Mouse (Mus musculus): Measurements from ENCODE around the gene Smad6. TPM values are rescaled to one million over a fixed set of nuclear protein-coding genes. Genes with fewer than 3 reads are reported as not detected.

Gene Smad6
- polyA plus RNA-seq (2012; rRNA removed) = 23.5 and 43.1 TPM in 2 replicates
- 12.0 and 14.7 TPM in 2 replicates for polyA plus RNA-seq (2014; fragmentation: Nextera tagmentation; extraction: Ambion mirVana)

GRCm38 (mm10) chr9:64021853-64022561 lies at the start of gene Smad6:
Gene Smad6 (minus strand): TSS chr9:64022059.
- DNase-seq (ENCODE audit: low spot score) = peak; percentile 96
- under 1% methylated on average over 49 of the region's 60 CpGs for WGBS
- Histone ChIP-seq H3K27me3 (ENCODE audit: control insufficient read depth, insufficient read depth, low read length) (no peaks in the 10 kb centered on the region), H3K4me1 (ENCODE audit: control insufficient read depth, insufficient read depth, low read length) (peaks cover 21% of the 10 kb centered on the region), H3K4me2 (replicated peaks; ENCODE audit: low read depth, low read length, severe bottlenecking) (peak within 1 kb of the TSS; percentile 72), H3K9me3 (ENCODE audit: control insufficient read depth, low read length) (no peaks in the 10 kb centered on the region), H3K27ac (replicated peaks; ENCODE audit: low read depth, low read length) (peak within 1 kb of the TSS; percentile 95), H3K4me3 (replicated peaks; ENCODE audit: low read length) (peak within 1 kb of the TSS; percentile 94), H3K36me3 (ENCODE audit: control insufficient read depth, insufficient read depth, low read length) (no peaks in the 10 kb centered on the region), H3K9ac (ENCODE audit: low read depth, low read length, severe bottlenecking) (peak within 1 kb of the TSS; percentile 98)
- peak; percentile 77; the same call in 1 of the 2 replicates for TF ChIP-seq POLR2A (IDR thresholded peaks at IDR 0.05; ENCODE audit: borderline replicate concordance, extremely low read depth, insufficient read depth, insufficient read length)
- ATAC-seq (ENCODE audit: low FRiP score, low read depth) = peak; percentile 81

GRCm38 (mm10) chr9:64070674-64071073 lies 48.8 kb upstream of the Smad6 start:
- Histone ChIP-seq H3K36me3 (ENCODE audit: control insufficient read depth, insufficient read depth, low read length) (no peaks in the 10 kb centered on the region), H3K9me3 (ENCODE audit: control insufficient read depth, low read length) (no peaks in the 10 kb centered on the region), H3K4me3 (replicated peaks; ENCODE audit: low read length) (no peak overlapping the region), H3K27ac (replicated peaks; ENCODE audit: low read depth, low read length) (no peak overlapping the region), H3K4me1 (ENCODE audit: control insufficient read depth, insufficient read depth, low read length) (peaks cover 9% of the 10 kb centered on the region), H3K9ac (ENCODE audit: low read depth, low read length, severe bottlenecking) (no peak overlapping the region), H3K4me2 (replicated peaks; ENCODE audit: low read depth, low read length, severe bottlenecking) (no peak overlapping the region), H3K27me3 (ENCODE audit: control insufficient read depth, insufficient read depth, low read length) (no peaks in the 10 kb centered on the region)
- WGBS = 85% methylated on average over 5 of the region's 5 CpGs
- DNase-seq (ENCODE audit: low spot score) = no peak
- no peak for ATAC-seq (ENCODE audit: low FRiP score, low read depth)
- TF ChIP-seq POLR2A (IDR thresholded peaks at IDR 0.05; ENCODE audit: borderline replicate concordance, extremely low read depth, insufficient read depth, insufficient read length) = no peak

GRCm38 (mm10) chr9:64069131-64069530 lies 47.3 kb upstream of the Smad6 start:
- Histone ChIP-seq H3K27me3 (ENCODE audit: control insufficient read depth, insufficient read depth, low read length) (no peaks in the 10 kb centered on the region), H3K4me1 (ENCODE audit: control insufficient read depth, insufficient read depth, low read length) (peaks cover 9% of the 10 kb centered on the region), H3K4me2 (replicated peaks; ENCODE audit: low read depth, low read length, severe bottlenecking) (no peak overlapping the region), H3K9me3 (ENCODE audit: control insufficient read depth, low read length) (no peaks in the 10 kb centered on the region), H3K9ac (ENCODE audit: low read depth, low read length, severe bottlenecking) (no peak overlapping the region), H3K4me3 (replicated peaks; ENCODE audit: low read length) (no peak overlapping the region), H3K27ac (replicated peaks; ENCODE audit: low read depth, low read length) (no peak overlapping the region), H3K36me3 (ENCODE audit: control insufficient read depth, insufficient read depth, low read length) (no peaks in the 10 kb centered on the region)
- WGBS = 80% methylated on average over 5 of the region's 5 CpGs
- no peak for DNase-seq (ENCODE audit: low spot score)
- no peak for ATAC-seq (ENCODE audit: low FRiP score, low read depth)
- no peak for TF ChIP-seq POLR2A (IDR thresholded peaks at IDR 0.05; ENCODE audit: borderline replicate concordance, extremely low read depth, insufficient read depth, insufficient read length)

- WGBS = 86% methylated on average over 1 of the region's 1 CpGs
Observed at GRCm38 (mm10) chr9:64068571-64068970, 46.7 kb upstream of the Smad6 start.

GRCm38 (mm10) chr9:64067787-64068186 lies 45.9 kb upstream of the Smad6 start:
- ATAC-seq (ENCODE audit: low FRiP score, low read depth) = no peak
- H3K27me3 ChIP-seq (ENCODE audit: control insufficient read depth, insufficient read depth, low read length) = no peaks in the 10 kb centered on the region
- H3K36me3 ChIP-seq (ENCODE audit: control insufficient read depth, insufficient read depth, low read length) = no peaks in the 10 kb centered on the region
- no peak overlapping the region for H3K9ac ChIP-seq (ENCODE audit: low read depth, low read length, severe bottlenecking)
- no peak overlapping the region for H3K4me2 ChIP-seq (replicated peaks; ENCODE audit: low read depth, low read length, severe bottlenecking)
- no peak overlapping the region for H3K4me3 ChIP-seq (replicated peaks; ENCODE audit: low read length)
- no peak for TF ChIP-seq POLR2A (IDR thresholded peaks at IDR 0.05; ENCODE audit: borderline replicate concordance, extremely low read depth, insufficient read depth, insufficient read length)
- no peaks in the 10 kb centered on the region for H3K9me3 ChIP-seq (ENCODE audit: control insufficient read depth, low read length)
- no peak overlapping the region for H3K27ac ChIP-seq (replicated peaks; ENCODE audit: low read depth, low read length)
- no peak for DNase-seq (ENCODE audit: low spot score)
- H3K4me1 ChIP-seq (ENCODE audit: control insufficient read depth, insufficient read depth, low read length) = peaks cover 9% of the 10 kb centered on the region
- 79% methylated on average over 4 of the region's 5 CpGs for WGBS

More at GRCm38 (mm10) chr9:64068571-64068970, 46.7 kb upstream of the Smad6 start:
- TF ChIP-seq POLR2A (IDR thresholded peaks at IDR 0.05; ENCODE audit: borderline replicate concordance, extremely low read depth, insufficient read depth, insufficient read length) = no peak
- no peaks in the 10 kb centered on the region for H3K27me3 ChIP-seq (ENCODE audit: control insufficient read depth, insufficient read depth, low read length)
- H3K4me2 ChIP-seq (replicated peaks; ENCODE audit: low read depth, low read length, severe bottlenecking) = no peak overlapping the region
- no peaks in the 10 kb centered on the region for H3K36me3 ChIP-seq (ENCODE audit: control insufficient read depth, insufficient read depth, low read length)
- no peaks in the 10 kb centered on the region for H3K9me3 ChIP-seq (ENCODE audit: control insufficient read depth, low read length)
- H3K4me1 ChIP-seq (ENCODE audit: control insufficient read depth, insufficient read depth, low read length) = peaks cover 9% of the 10 kb centered on the region
- H3K27ac ChIP-seq (replicated peaks; ENCODE audit: low read depth, low read length) = no peak overlapping the region
- H3K9ac ChIP-seq (ENCODE audit: low read depth, low read length, severe bottlenecking) = no peak overlapping the region
- no peak overlapping the region for H3K4me3 ChIP-seq (replicated peaks; ENCODE audit: low read length)
- DNase-seq (ENCODE audit: low spot score) (no peak), ATAC-seq (ENCODE audit: low FRiP score, low read depth) (no peak)
